Mouse (Mus musculus) embryonic facial prominence, embryonic 11.5 days (tissue): Measurements from ENCODE around the gene B9d2. TPM values are rescaled to one million over a fixed set of nuclear protein-coding genes. Genes with fewer than 3 reads are reported as not detected.
A peak's percentile ranks its signal among the peaks of the same experiment; 100 is the strongest.

Experiments used
- ATAC-seq: fragments of 200-750 bp; cut with Nextera tagmentation; replicated peaks from 2 replicates; pipeline ENCODE4 v1.8.0; 2017; ENCODE audit warnings: low read depth; ENCODE audit not compliant: insufficient number of reproducible peaks, low FRiP score, low TSS enrichment
- DNase-seq: peaks from one replicate; pipeline ENCODE4 v3.0.0-alpha.2; 2015; ENCODE audit warnings: low spot score
- H3K27ac ChIP-seq: fragments of 300-500 bp; sonication (generic); replicated peaks from 2 replicates; pipeline ENCODE4 v1.5.1; 2014; ENCODE audit warnings: mild to moderate bottlenecking, low read depth, low read length, control low read depth
- H3K27me3 ChIP-seq: fragments of 300-500 bp; sonication (generic); 2 replicates; pipeline ENCODE4 v1.6.1; 2014; ENCODE audit warnings: mild to moderate bottlenecking, low read length, moderate library complexity, mixed read lengths; ENCODE audit not compliant: control insufficient read depth, insufficient read depth
- H3K36me3 ChIP-seq: fragments of 300-500 bp; sonication (generic); replicated peaks from 2 replicates; pipeline ENCODE4 v1.6.1; 2014; ENCODE audit warnings: low read depth, mild to moderate bottlenecking, low read length, moderate library complexity, mixed read lengths; ENCODE audit not compliant: control insufficient read depth, insufficient read depth
- H3K4me1 ChIP-seq: fragments of 300-500 bp; sonication (generic); 2 replicates; pipeline ENCODE4 v1.6.1; 2014; ENCODE audit warnings: low read length, mixed read lengths; ENCODE audit not compliant: control insufficient read depth, insufficient read depth
- H3K4me2 ChIP-seq: fragments of 300-500 bp; sonication (generic); 2 replicates; pipeline ENCODE4 v1.6.1; 2014; ENCODE audit warnings: low read depth, mild to moderate bottlenecking, control low read depth, low read length, moderate library complexity
- H3K4me3 ChIP-seq: fragments of 300-500 bp; sonication (generic); 2 replicates; pipeline ENCODE4 v1.5.1; 2014; ENCODE audit warnings: low read depth, low read length, control low read depth
- H3K9ac ChIP-seq: fragments of 300-500 bp; sonication (generic); replicated peaks from 2 replicates; pipeline ENCODE4 v1.6.1; 2014; ENCODE audit warnings: mild to moderate bottlenecking, control low read depth, low read length
- H3K9me3 ChIP-seq: fragments of 300-500 bp; sonication (generic); replicated peaks from 2 replicates; pipeline ENCODE4 v1.6.1; 2016; ENCODE audit warnings: mild to moderate bottlenecking, low read length, inconsistent platforms, mixed read lengths; ENCODE audit not compliant: control insufficient read depth
- WGBS: fragments of 180-500 bp; shearing (Covaris S2); extraction: QIAGEN DNeasy Blood & Tissue Kit; methylation state at CpG from one replicate; pipeline ENCODE4 v1.1.7; 2014; 5-methylcytosine and 5-hydroxymethylcytosine counted together
- polyA plus RNA-seq: library from polyadenylated mRNA; unstranded; fragments of >200 nt; fragmentation: Nextera tagmentation; extraction: Ambion mirVana; gene quantifications from 2 replicates; pipeline ENCODE4 v1.2.1, GENCODE M21; 2014

The B9d2 gene
- polyA plus RNA-seq, 1 experiment from 2014 or later = 29.7 TPM

- Histone ChIP-seq H3K27ac (no peak overlapping the region), H3K4me2 (peak overlapping the region; percentile 5), H3K36me3 (no peaks in the 10 kb centered on the region), H3K4me1 (peaks cover 10% of the 10 kb centered on the region), H3K9ac (no peak overlapping the region), H3K9me3 (no peaks in the 10 kb centered on the region), H3K27me3 (peaks cover 33% of the 10 kb centered on the region), H3K4me3 (no peak overlapping the region)
- 65% methylated on average over 21 of the region's 21 CpGs for WGBS
- DNase-seq (no peak), ATAC-seq (no peak)
Measured at GRCm38 (mm10) chr7:25685926-25686470, 5.4 kb downstream of the B9d2 start.

- peaks cover 33% of the 10 kb centered on the region for H3K27me3 ChIP-seq
- no peaks in the 10 kb centered on the region for H3K9me3 ChIP-seq
- ATAC-seq (peak; percentile 41), DNase-seq (peak; percentile 71)
- H3K36me3 ChIP-seq = no peaks in the 10 kb centered on the region
- peak within 1 kb of the TSS; percentile 55 for H3K4me3 ChIP-seq
- no peak within 1 kb of the TSS for H3K27ac ChIP-seq
- peak within 1 kb of the TSS; percentile 90 for H3K4me2 ChIP-seq
- 1% methylated on average over 61 of the region's 69 CpGs for WGBS
- H3K9ac ChIP-seq = peak within 1 kb of the TSS; percentile 63
- peaks cover 10% of the 10 kb centered on the region for H3K4me1 ChIP-seq
Measured at GRCm38 (mm10) chr7:25686680-25687531, 6.3 kb downstream of the B9d2 start, which contains the start of gene Tgfb1. Tgfb1 (plus strand) TSS chr7:25687002.

GRCm38 (mm10) chr7:25687811-25688401 is 7.3 kb downstream of the B9d2 start:
- DNase-seq (peak; percentile 20), ATAC-seq (no peak; the same call in 1 of the 2 replicates)
- peak overlapping the region; percentile 18; the same call in 1 of the 2 replicates for H3K9ac ChIP-seq
- peaks cover 10% of the 10 kb centered on the region for H3K4me1 ChIP-seq
- H3K9me3 ChIP-seq = no peaks in the 10 kb centered on the region
- peaks cover 33% of the 10 kb centered on the region for H3K27me3 ChIP-seq
- 1% methylated on average over 46 of the region's 47 CpGs for WGBS
- no peak overlapping the region for H3K27ac ChIP-seq
- no peaks in the 10 kb centered on the region for H3K36me3 ChIP-seq
- peak overlapping the region; percentile 55 for H3K4me3 ChIP-seq
- peak overlapping the region; percentile 90 for H3K4me2 ChIP-seq

- H3K9me3 ChIP-seq = no peaks in the 10 kb centered on the region
- H3K4me3 ChIP-seq = peak overlapping the region; percentile 55
- DNase-seq = peak; percentile 66
- peak overlapping the region; percentile 90 for H3K4me2 ChIP-seq
- H3K27ac ChIP-seq = no peak overlapping the region
- ATAC-seq = 0 out of 2 replicates have a peak, but pooled peaks have one; percentile 15
- peak overlapping the region; percentile 42; the same call in 1 of the 2 replicates for H3K9ac ChIP-seq
- peaks cover 10% of the 10 kb centered on the region for H3K4me1 ChIP-seq
- H3K36me3 ChIP-seq = no peaks in the 10 kb centered on the region
- WGBS = 1% methylated on average over 48 of the region's 52 CpGs
- H3K27me3 ChIP-seq = peaks cover 33% of the 10 kb centered on the region
Measured at GRCm38 (mm10) chr7:25688810-25689586, 8.4 kb downstream of the B9d2 start.

GRCm38 (mm10) chr7:25689603-25690021 is 9.0 kb downstream of the B9d2 start:
- 9% methylated on average over 12 of the region's 12 CpGs for WGBS
- H3K36me3 ChIP-seq = no peaks in the 10 kb centered on the region
- H3K4me2 ChIP-seq = peak overlapping the region; percentile 90
- ATAC-seq (no peak), DNase-seq (no peak)
- no peaks in the 10 kb centered on the region for H3K9me3 ChIP-seq
- H3K4me1 ChIP-seq = peaks cover 10% of the 10 kb centered on the region
- H3K27me3 ChIP-seq = peaks cover 33% of the 10 kb centered on the region
- H3K4me3 ChIP-seq = peak overlapping the region; percentile 55
- H3K27ac ChIP-seq = no peak overlapping the region
- H3K9ac ChIP-seq = no peak overlapping the region

- WGBS = 46% methylated on average over 5 of the region's 5 CpGs
- ATAC-seq = no peak
- no peak overlapping the region for H3K4me3 ChIP-seq
- no peak overlapping the region for H3K27ac ChIP-seq
- H3K4me1 ChIP-seq = peaks cover 10% of the 10 kb centered on the region
- peaks cover 33% of the 10 kb centered on the region for H3K27me3 ChIP-seq
- no peak overlapping the region for H3K9ac ChIP-seq
- H3K9me3 ChIP-seq = no peaks in the 10 kb centered on the region
- no peak overlapping the region for H3K4me2 ChIP-seq
- DNase-seq = no peak
- no peaks in the 10 kb centered on the region for H3K36me3 ChIP-seq
Measured at GRCm38 (mm10) chr7:25690051-25690450, 9.5 kb downstream of the B9d2 start.

GRCm38 (mm10) chr7:25694104-25694503 is 13.5 kb downstream of the B9d2 start:
- Histone ChIP-seq H3K27ac (no peak overlapping the region), H3K36me3 (no peaks in the 10 kb centered on the region), H3K9me3 (no peaks in the 10 kb centered on the region), H3K27me3 (peaks cover 8% of the 10 kb centered on the region), H3K4me1 (peaks cover 4% of the 10 kb centered on the region; the same call in 1 of the 2 replicates), H3K4me3 (no peak overlapping the region), H3K4me2 (no peak overlapping the region), H3K9ac (no peak overlapping the region)
- 68% methylated on average over 8 of the region's 8 CpGs for WGBS
- no peak for ATAC-seq
- no peak for DNase-seq
